8 mouse cellular contexts compared by ENCODE assay signal in the genomic region with DNA sequence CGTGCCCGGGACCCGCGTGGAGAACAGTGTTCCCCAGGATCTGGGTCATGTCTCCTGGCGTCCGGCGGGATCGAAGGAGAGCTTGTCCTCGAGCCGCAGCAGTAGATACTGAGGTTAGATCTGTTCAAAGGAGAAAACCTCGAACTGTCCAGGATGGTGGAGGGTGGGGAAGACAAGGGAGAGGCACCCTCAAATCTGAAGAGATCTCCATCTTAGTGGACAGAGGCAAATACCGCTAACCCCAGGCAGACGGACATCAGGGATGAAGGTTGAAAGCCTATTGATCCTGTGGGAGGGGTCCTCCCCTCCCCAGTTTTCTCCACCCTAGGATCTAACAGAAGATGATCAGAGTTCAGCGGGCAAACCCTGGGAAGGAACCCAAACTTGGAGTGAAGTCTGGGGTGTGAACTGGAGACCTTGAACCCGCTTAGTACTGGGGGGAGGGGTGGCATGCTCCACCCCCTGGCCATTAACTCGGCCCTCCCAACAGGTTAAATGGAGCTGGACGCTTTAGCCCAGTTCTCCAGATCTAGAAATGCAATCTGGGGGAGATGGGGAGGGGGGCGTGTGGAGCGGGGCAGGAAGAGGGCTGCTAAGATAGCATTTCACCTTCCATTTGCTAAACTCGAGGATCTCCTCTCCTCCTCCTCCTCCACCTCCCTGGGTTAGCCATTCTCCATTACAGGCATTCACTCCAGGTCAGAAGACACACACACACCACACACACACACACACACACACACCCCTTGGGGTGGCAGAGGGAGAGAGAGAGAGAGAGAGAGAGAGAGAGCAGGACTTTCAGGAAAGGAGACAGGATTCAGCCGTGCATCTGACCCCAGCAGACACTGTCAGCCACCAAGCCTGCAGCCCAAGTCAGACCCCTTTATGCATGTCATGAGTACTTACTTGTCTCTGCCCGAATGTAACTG. TPM values are rescaled to one million over a fixed set of nuclear protein-coding genes. Genes with fewer than 3 reads are reported as not detected.
DNase-seq lines count a peak whose midpoint lies in the region; ATAC-seq and TF ChIP-seq lines count a peak whose summit lies in the region.

No protein-coding gene starts in this region.

- H3K36me3 ChIP-seq in ES-E14 (ENCODE audit: control insufficient read depth, insufficient read depth, low read length, poor library complexity, severe bottlenecking) = no peaks in the 10 kb centered on the region
- H3K36me3 ChIP-seq in forebrain, embryonic 16.5 days (ENCODE audit: control insufficient read depth, insufficient read depth) = no peaks in the 10 kb centered on the region
- 0 out of 2 replicates have a peak, but pooled peaks cover 20% of the 10 kb centered on the region for H3K36me3 ChIP-seq in neural tube, embryonic 14.5 days (ENCODE audit: control insufficient read depth, insufficient read depth, low read length)

- peaks cover 6 to 30% of the 10 kb centered on the region in 2 experiments for H3K4me1 ChIP-seq in ES-E14 (ENCODE audit: control insufficient read depth in 2 of 2, insufficient read depth in 2 of 2, low read length in 2 of 2, poor library complexity in 1 of 2)
- peaks cover 39% of the 10 kb centered on the region for H3K4me1 ChIP-seq in forebrain, embryonic 16.5 days (replicated peaks; ENCODE audit: control insufficient read depth, insufficient read depth, low read length)
- H3K4me1 ChIP-seq in neural tube, embryonic 14.5 days (ENCODE audit: control insufficient read depth, insufficient read depth, low read length) = peaks cover 10% of the 10 kb centered on the region; the same call in 1 of the 2 replicates

- H3K4me2 ChIP-seq in forebrain, embryonic 16.5 days (ENCODE audit: low read length) = peak overlapping the region; percentile 88
- H3K4me2 ChIP-seq in neural tube, embryonic 14.5 days (ENCODE audit: low read depth, low read length) = peak overlapping the region; percentile 66

- in situ Hi-C loops in ES-E14 (cut with MboI; ENCODE audit: low sequenced_read_pairs in 2 of 2, unreplicated experiment in 2 of 2) = no loop called here

- peak overlapping the region; percentile 59 for H3K9ac ChIP-seq in ES-E14 (ENCODE audit: insufficient read depth, low read depth, low read length, poor library complexity, severe bottlenecking)
- H3K9ac ChIP-seq in forebrain, embryonic 16.5 days (replicated peaks; ENCODE audit: low read depth, low read length) = peak overlapping the region; percentile 90
- H3K9ac ChIP-seq in neural tube, embryonic 14.5 days (replicated peaks; ENCODE audit: low read depth, low read length) = peak overlapping the region; percentile 86

- peak; percentile 34 for DNase-seq in embryo, embryonic 10.5 days (ENCODE audit: low spot score)
- no peak for DNase-seq in embryo, embryonic 10 days (ENCODE audit: low spot score)
- DNase-seq in ES-E14 (ENCODE audit: low read depth, low spot score) (no peak), MN1 (ENCODE audit: low spot score) (no peak)
- DNase-seq in kidney, postnatal 36 days = peak; percentile 85 to 87
- no peak for DNase-seq in right cerebral cortex, postnatal 4 days

- no peaks in the 10 kb centered on the region for H3K27me3 ChIP-seq in forebrain, embryonic 16.5 days (replicated peaks; ENCODE audit: control insufficient read depth, insufficient read depth, low read length)
- no peaks in the 10 kb centered on the region for H3K27me3 ChIP-seq in neural tube, embryonic 14.5 days (ENCODE audit: control insufficient read depth, insufficient read depth, low read length)

- peak; percentile 26; the same call in 1 of the 2 replicates for ATAC-seq in forebrain, embryonic 16.5 days
- ATAC-seq in neural tube, embryonic 14.5 days (ENCODE audit: low read depth) = peak; percentile 24

- H3K4me3 ChIP-seq in ES-E14 (ENCODE audit: insufficient read depth in 1 of 2, low read depth in 1 of 2, low read length in 2 of 2, poor library complexity in 1 of 2, severe bottlenecking in 1 of 2) = peak overlapping the region; percentile 75 to 77
- peak overlapping the region; percentile 79 for H3K4me3 ChIP-seq in forebrain, embryonic 16.5 days (replicated peaks; ENCODE audit: low read length)
- H3K4me3 ChIP-seq in neural tube, embryonic 14.5 days (ENCODE audit: low read depth, low read length) = peak overlapping the region; percentile 80

- no peak overlapping the region for H3K27ac ChIP-seq in ES-E14 (ENCODE audit: insufficient read depth, low read depth, low read length, poor library complexity, severe bottlenecking)
- H3K27ac ChIP-seq in forebrain, embryonic 16.5 days (ENCODE audit: low read length) = peak overlapping the region; percentile 35; the same call in 1 of the 2 replicates
- H3K27ac ChIP-seq in neural tube, embryonic 14.5 days (ENCODE audit: low read depth, low read length) = peak overlapping the region; percentile 64; the same call in 1 of the 2 replicates

- WGBS in forebrain, embryonic 16.5 days = 5% methylated on average over 22 of the region's 22 CpGs
- 5% methylated on average over 22 of the region's 22 CpGs for WGBS in neural tube, embryonic 14.5 days

- H3K9me3 ChIP-seq in ES-E14 (ENCODE audit: control insufficient read depth, insufficient read depth, low read depth, low read length) = no peaks in the 10 kb centered on the region
- no peaks in the 10 kb centered on the region for H3K9me3 ChIP-seq in forebrain, embryonic 16.5 days (ENCODE audit: control insufficient read depth, low read length)
- H3K9me3 ChIP-seq in neural tube, embryonic 14.5 days (ENCODE audit: control insufficient read depth, low read length) = no peaks in the 10 kb centered on the region

TF ChIP-seq in ES-E14, 5 proteins besides CTCF, POLR2A, EP300 and RAD21:
- TF ChIP-seq ZNF384 (IDR thresholded peaks at IDR 0.05; ENCODE audit: low read depth, low read length) (no peak), HCFC1 (IDR thresholded peaks at IDR 0.05; ENCODE audit: borderline replicate concordance, insufficient read depth, low read length) (no peak), CHD2 (IDR thresholded peaks at IDR 0.05; ENCODE audit: low read depth, low read length) (no peak), ZC3H11A (IDR thresholded peaks at IDR 0.05; ENCODE audit: borderline replicate concordance, low read depth, low read length) (no peak), MAFK (IDR thresholded peaks at IDR 0.05; ENCODE audit: insufficient read depth, low read depth, low read length) (no peak)

RNA-seq across cellular contexts. Expression of a gene that starts 0.9 kb away (rescaled TPM):
- total RNA-seq in ES-E14 (2012; rRNA removed) = 3.8 and 7.3 TPM in 2 replicates
- 12.3 and 15.8 TPM in 2 replicates for polyA plus RNA-seq in forebrain, embryonic 16.5 days (2015; fragmentation: Nextera tagmentation; extraction: Ambion mirVana)
- 24.5 and 27.8 TPM in 2 replicates for polyA plus RNA-seq in neural tube, embryonic 14.5 days (2014; fragmentation: Nextera tagmentation; extraction: Ambion mirVana)

RNA-seq across cellular contexts. Expression of a gene that starts 15.6 kb away (rescaled TPM):
- total RNA-seq in ES-E14 (2012; rRNA removed) = 27.2 and 28.5 TPM in 2 replicates
- 24.6 and 25.5 TPM in 2 replicates for polyA plus RNA-seq in forebrain, embryonic 16.5 days (2015; fragmentation: Nextera tagmentation; extraction: Ambion mirVana)
- polyA plus RNA-seq in neural tube, embryonic 14.5 days (2014; fragmentation: Nextera tagmentation; extraction: Ambion mirVana) = 10.2 and 12.8 TPM in 2 replicates

RNA-seq across cellular contexts. Expression of a gene that starts 16.4 kb away (rescaled TPM):
- total RNA-seq in ES-E14 (2012; rRNA removed) = 50.0 and 62.7 TPM in 2 replicates
- polyA plus RNA-seq in forebrain, embryonic 16.5 days (2015; fragmentation: Nextera tagmentation; extraction: Ambion mirVana) = 76.9 and 81.8 TPM in 2 replicates
- polyA plus RNA-seq in neural tube, embryonic 14.5 days (2014; fragmentation: Nextera tagmentation; extraction: Ambion mirVana) = 82.0 and 88.0 TPM in 2 replicates

RNA-seq across cellular contexts. Expression of a gene that starts 24.4 kb away (rescaled TPM):
- total RNA-seq in ES-E14 (2012; rRNA removed) = 30.6 and 31.9 TPM in 2 replicates
- polyA plus RNA-seq in forebrain, embryonic 16.5 days (2015; fragmentation: Nextera tagmentation; extraction: Ambion mirVana) = 18.2 and 19.5 TPM in 2 replicates
- polyA plus RNA-seq in neural tube, embryonic 14.5 days (2014; fragmentation: Nextera tagmentation; extraction: Ambion mirVana) = 16.1 and 20.3 TPM in 2 replicates

RNA-seq across cellular contexts. Expression of a gene that starts 55.7 kb away (rescaled TPM):
- 0.45 and 1.5 TPM in 2 replicates for total RNA-seq in ES-E14 (2012; rRNA removed)
- polyA plus RNA-seq in forebrain, embryonic 16.5 days (2015; fragmentation: Nextera tagmentation; extraction: Ambion mirVana) = 1.9 and 2.7 TPM in 2 replicates
- 2.3 and 2.5 TPM in 2 replicates for polyA plus RNA-seq in neural tube, embryonic 14.5 days (2014; fragmentation: Nextera tagmentation; extraction: Ambion mirVana)

Comparison
In these comparisons a context has a peak if more than half of its experiments do, and no peak if none do; other contexts are left out.
1. DNase-seq: peak in embryo, embryonic 10.5 days (single experiment) and kidney, postnatal 36 days (2 of 2); none in embryo, embryonic 10 days (single experiment), ES-E14 (single experiment), MN1 (single experiment) and right cerebral cortex, postnatal 4 days (single experiment).
2. Peak in every context shown above with its lines, with median percentiles within 50 percentile points of each other: H3K4me3 ChIP-seq and H3K9ac ChIP-seq.